Mouse (Mus musculus): ENCODE results near the gene Gm42372.

Gm42372 gene

GRCm38 (mm10) chr7:17030239-17030638 is 47.4 kb downstream of the Gm42372 start:
- no peak for DNase-seq (ENCODE audit: extremely low spot score)
